Mouse (Mus musculus) spleen, adult 2 months (tissue): Measurements from ENCODE around the gene Dck.

Experiments used
- CTCF ChIP-seq: fragments of 200-500 bp; IDR thresholded peaks from 2 replicates; pipeline ENCODE4 v1.5.1; 2011; ENCODE audit warnings: mild to moderate bottlenecking, inconsistent platforms; ENCODE audit not compliant: insufficient read depth, insufficient read length, insufficient replicate concordance; ENCODE audit errors: extremely low read depth
- POLR2A ChIP-seq: fragments of 200-500 bp; IDR thresholded peaks from 2 replicates; pipeline ENCODE4 v1.6.1; 2011; ENCODE audit warnings: low read depth, low read length, inconsistent platforms

- TF ChIP-seq CTCF (no peak), POLR2A (no peak)
Observed at GRCm38 (mm10) chr5:88824838-88825237, 60.0 kb downstream of the Dck start.
